Mouse (Mus musculus): ENCODE data around the gene 4632433K11Rik.

The 4632433K11Rik gene

DNA sequence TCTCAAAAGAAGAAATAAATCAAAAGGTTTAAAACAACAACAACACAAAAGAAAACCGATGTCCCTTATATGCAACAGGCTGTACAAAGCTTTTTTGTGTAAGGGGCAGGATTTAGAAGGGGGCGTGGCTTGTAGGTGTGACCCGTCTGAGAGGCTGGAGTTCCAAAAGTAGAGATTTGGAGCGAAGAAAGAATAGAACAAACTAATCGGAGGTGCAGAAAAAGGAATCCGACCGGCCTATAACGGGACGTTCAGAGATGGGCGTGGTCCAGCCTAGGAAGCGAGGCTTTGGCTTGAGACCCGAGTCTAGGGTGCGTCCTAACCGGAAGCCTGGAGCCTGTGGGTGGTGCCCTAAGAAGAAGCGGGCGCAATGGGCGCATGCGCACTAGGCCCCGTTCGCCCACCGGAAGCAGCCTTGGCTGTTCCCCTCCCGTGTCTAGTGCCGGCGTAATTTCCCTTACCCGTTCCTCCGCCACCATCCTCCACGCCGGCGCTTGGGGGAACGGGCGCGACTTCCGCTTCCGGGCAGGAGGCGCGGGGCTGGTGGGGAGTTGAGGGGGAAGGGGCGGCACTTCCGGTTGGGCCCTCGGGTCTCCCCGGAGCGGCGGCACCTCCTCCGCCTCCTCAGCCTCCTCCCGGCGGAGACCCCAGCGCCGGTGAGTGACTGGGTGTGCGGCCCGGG is 13.8 kb upstream of the 4632433K11Rik start, which contains the start of the genes Zfp865 and Ccdc106:
Gene Zfp865 (plus strand): TSS at position 377 of the 682 bp plus-strand sequence.
Gene Ccdc106 (plus strand): TSS at position 554 of the 682 bp plus-strand sequence.
- DNase-seq (ENCODE audit: low read depth, low spot score), result peak; percentile 95

DNA sequence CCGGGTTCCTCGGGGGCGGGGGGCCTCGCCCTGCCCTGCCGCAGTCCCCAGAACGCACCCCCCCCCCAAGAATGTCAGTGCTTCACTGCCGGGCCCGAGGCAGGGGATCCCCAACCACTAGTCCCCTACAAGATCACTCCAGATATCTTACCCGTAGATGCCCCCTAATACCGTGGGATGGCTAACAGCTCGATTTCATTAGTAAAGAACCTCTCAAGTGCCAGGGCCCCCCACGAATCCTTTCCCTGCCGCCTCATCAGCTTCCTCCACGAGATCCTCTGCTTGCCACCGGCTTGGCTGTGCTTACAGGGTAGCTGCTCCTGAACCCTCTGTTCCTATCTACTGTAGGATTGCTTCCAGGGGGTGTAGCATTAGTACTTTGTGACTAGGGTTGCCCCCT is 13.2 kb upstream of the 4632433K11Rik start:
- no peak for DNase-seq (ENCODE audit: low read depth, low spot score)

DNA sequence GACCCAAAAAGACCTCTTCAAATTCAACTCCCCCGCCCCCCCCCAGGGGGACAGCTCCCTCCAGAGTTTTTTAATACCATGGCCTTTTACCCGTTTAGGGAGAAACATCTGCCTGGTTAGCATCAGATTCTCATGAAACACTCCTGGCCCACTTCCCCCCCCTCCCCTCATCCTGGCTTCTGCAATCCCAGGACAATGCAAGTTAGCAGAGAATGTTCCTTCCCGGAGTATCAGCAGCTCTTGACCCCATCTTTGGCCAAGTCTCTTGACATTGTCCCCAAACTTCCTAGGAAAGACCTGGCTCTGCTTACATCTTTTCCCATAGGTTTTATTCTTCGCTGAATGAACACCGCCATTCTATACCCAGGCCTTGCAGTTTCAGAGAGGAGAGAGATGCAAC is 12.7 kb upstream of the 4632433K11Rik start:
- no peak for DNase-seq (ENCODE audit: low read depth, low spot score)

DNA sequence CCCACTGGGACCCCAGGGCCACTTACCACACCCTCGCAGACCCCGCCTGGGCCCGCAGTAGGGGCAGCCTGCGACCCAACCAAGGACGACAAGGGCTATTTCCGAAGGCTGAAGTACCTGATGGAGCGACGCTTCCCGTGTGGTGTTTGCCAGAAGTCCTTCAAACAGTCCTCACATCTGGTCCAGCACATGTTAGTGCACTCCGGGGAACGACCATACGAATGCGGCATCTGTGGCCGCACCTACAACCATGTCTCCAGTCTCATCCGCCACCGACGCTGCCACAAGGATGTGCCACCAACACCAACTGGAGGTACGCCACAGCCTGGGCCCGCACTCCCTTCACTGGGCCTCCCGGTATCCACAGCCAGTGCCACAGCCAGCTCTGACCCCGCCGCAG is 4.4 kb upstream of the 4632433K11Rik start:
- no peak for DNase-seq (ENCODE audit: low read depth, low spot score)

DNA sequence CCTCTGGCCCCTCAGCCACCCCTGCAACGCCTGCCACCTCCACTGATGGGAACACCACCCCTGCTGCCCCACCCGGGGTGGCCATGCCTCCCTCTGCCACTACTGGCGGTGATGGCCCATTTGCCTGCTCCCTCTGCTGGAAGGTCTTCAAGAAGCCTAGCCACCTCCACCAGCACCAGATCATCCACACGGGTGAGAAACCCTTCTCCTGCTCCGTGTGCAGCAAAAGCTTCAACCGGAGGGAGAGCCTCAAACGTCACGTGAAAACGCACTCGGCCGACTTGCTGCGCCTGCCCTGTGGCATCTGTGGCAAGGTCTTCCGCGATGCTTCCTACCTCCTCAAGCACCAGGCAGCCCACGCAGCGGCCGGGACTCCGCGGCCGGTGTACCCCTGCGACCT is 4.0 kb upstream of the 4632433K11Rik start:
- DNase-seq (ENCODE audit: low read depth, low spot score), result no peak

DNA sequence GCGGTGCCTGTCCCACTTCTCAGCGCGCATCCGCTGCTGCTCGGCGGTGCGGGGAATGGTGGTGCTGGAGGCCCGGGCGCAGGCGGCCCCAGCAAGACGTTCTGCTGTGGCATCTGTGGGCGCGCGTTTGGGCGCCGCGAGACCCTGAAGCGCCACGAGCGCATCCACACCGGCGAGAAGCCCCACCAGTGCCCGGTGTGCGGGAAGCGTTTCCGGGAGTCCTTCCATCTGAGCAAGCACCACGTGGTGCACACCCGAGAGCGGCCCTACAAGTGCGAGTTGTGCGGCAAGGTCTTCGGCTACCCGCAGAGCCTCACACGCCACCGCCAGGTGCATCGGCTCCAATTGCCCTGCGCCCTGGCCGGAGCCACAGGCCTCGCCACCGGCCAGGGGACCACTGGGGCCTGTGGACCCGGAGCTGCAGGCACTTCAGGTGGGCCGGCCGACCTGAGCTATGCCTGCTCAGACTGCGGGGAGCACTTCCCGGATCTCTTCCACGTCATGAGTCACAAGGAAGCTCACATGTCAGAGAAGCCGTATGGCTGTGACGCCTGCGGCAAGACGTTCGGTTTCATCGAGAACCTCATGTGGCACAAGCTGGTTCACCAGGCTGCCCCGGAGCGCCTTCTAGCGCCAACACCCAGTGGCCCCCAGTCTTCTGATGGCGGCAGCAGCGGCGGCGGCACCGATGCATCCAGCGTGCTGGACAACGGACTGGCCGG is 3.2 kb upstream of the 4632433K11Rik start:
- DNase-seq (ENCODE audit: low read depth, low spot score), result no peak

DNA sequence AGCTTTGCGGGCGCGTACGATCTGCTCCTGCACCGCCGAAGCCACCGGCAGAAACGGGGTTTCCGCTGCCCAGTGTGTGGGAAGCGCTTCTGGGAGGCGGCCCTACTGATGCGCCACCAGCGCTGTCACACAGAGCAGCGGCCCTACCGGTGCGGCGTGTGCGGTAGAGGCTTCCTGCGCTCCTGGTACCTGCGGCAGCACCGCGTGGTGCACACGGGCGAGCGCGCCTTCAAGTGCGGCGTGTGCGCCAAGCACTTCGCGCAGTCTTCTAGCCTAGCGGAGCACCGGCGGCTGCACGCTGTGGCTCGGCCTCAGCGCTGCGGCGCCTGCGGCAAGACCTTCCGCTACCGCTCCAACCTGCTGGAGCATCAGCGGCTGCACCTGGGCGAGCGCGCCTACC is 2.4 kb upstream of the 4632433K11Rik start:
- no peak for DNase-seq (ENCODE audit: low read depth, low spot score)

DNA sequence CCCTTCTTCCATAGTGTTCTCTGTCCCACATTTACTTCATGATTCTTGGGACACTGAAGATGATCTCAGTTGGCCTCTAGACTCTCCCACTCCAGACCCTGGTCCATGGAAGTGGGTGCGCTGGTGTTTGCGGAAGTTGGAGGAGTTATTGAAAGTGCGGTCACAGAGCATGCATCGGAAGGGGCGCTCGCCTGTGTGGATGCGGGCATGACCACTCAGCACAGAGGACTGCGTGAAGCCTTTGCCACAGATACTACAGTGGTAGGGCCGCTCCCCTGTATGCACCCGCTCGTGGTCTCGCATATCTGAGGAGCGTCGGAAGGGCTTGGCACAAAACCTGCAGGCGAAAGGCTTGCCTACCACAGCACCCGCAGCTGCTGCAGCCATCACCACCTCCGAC is 1.7 kb downstream of the 4632433K11Rik start:
- no peak for DNase-seq (ENCODE audit: low read depth, low spot score)

DNA sequence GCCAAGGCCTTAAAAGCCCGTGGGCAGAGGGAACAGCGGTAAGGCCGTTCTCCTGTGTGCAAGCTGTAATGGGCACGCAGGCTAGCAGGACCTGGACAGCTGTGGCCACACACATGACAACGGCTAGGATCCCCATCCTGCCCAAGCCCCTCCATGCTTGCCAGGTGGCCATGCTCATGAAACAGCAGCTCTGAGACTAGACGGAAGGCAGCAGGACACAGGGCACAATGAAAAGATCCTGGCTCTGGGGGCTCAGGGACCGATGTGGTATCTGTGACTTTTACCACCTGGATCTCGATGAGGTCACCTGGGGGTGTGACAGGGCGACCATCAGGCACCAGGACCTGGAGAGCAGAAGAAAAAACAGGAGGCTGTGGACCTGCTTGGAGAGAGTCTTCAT is 2.2 kb downstream of the 4632433K11Rik start:
- DNase-seq (ENCODE audit: low read depth, low spot score), result no peak

DNA sequence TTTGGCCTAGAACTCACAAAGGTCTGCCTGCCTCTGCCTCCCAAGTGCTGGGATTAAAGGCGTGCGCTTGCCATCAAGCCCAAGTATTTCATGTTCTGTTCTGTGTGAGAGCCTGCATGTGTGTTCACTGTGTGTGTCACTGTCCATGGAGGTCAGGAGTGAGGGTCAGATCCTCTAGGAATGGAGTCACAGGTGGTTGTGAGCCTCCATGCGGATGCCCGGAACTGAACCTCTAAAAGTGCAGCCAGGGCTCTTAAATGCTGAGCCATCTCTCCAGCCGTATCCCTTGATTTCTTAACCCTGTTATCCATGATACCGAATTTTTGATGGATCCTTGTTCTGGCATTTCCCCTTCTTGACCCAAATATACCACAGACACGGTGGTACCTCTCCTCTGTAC is 3.1 kb downstream of the 4632433K11Rik start:
- no peak for DNase-seq (ENCODE audit: low read depth, low spot score)

DNA sequence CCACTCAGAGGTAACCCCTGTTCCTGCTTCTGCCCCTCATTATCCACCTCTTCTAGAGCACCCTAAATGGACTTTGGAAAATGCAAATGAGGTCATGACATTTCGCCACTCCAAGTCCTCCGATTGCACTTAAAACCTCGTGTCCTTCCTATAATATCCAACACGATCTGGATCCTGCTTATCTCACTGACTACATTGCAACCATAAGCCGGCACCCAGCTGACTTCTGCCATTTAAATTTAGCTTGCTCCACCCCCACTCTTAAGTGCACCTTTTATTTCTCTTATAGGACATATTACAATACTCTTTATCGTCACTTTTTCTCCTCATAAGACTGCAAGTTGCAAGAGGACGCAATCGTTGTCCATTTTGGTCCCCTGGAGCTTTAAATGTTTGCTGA is 3.5 kb downstream of the 4632433K11Rik start:
- DNase-seq (ENCODE audit: low read depth, low spot score), result no peak

DNA sequence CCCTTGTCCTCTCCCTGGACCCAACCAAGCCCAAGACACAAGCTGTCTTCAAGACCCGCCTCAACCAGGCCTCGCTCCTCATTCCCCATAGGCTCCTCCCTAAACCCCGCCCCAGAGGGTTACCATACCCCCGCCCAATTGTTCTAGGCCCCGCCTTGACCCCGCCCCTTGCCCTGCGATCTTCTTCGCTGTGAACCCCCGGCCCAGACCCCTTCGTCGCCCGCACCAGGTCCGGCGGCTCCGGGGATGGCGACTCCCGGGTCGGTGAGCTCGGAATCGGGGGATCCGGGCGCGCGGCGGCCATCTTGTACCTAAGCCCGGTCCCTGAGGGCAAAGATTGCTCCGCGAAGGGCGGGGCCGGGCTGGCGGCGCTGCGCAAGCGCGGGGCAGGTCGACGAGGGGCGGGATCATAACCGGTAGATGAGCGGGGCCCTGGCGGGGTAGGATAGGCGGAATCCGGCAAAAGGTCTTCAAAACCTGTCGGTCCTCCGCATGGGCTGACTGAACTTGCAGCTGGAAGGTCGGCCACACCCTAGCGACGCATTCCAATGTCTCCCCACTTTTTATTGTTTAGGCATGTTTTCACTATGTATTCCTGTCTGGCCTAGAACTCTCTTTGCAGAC is 4.3 kb downstream of the 4632433K11Rik start, which contains the start of gene Zfp784:
Gene Zfp784 (minus strand): TSS at position 338 of the 624 bp plus-strand sequence.
- DNase-seq (ENCODE audit: low read depth, low spot score), result peak; percentile 74

DNA sequence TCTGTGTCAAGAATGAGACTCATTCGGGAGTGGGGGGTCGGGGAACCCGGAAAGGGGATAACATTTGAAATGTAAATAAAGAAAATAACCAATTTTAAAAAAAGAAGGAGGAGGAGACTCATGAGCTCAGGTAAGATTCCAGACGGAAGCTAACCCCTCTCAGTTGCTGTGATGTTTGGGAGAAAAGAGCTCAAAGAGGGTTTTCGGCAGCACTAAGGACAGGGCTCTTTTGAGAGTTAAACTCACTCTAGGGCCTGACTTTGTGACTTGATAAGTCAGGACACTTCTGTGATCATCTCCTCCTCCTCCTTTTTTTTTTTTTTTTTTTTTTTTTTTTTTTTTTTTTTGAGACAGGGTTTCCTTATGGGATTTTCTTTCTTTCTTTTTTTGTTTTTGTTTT is 5.0 kb downstream of the 4632433K11Rik start:
- DNase-seq (ENCODE audit: low read depth, low spot score), result no peak

DNA sequence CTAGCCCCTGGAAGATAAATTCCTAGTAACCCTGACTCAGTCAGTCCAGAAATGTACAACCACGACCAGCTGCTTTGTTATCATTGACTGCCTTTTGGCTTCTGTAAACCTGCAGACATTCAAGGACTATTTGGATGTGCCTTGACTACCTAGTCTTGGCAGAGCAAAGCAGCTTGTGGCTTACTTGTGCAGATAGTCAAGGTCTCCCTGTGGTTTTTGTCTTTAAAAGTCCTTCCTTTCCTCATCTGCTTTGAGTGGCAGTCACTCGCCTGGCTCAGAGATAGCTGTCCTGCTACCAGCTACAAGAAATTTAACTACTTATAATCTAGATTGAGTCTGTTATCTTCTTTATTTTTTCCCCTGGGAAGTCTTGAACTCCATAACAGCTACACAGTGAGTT is 11.1 kb downstream of the 4632433K11Rik start:
- no peak for DNase-seq (ENCODE audit: low read depth, low spot score)

DNA sequence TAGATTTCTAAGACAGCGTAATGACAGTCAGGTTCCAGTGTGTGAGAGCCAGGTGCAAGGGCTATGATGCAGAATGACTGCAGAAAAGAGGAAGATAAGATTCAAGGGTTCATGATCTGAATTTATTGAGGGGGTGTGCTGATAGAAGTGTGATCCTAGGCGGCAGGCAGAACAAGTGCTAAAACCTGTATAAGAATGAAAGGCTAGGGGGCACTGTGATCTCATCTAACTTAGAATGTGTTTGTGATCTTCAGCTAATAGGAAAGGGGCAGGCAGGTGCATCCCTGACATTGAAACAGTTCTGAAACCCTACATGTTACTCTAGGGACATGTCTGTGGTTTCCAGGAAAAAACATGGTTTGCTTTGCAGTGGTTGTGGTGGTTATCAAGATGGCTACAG is 12.2 kb downstream of the 4632433K11Rik start:
- DNase-seq (ENCODE audit: low read depth, low spot score), result no peak

DNA sequence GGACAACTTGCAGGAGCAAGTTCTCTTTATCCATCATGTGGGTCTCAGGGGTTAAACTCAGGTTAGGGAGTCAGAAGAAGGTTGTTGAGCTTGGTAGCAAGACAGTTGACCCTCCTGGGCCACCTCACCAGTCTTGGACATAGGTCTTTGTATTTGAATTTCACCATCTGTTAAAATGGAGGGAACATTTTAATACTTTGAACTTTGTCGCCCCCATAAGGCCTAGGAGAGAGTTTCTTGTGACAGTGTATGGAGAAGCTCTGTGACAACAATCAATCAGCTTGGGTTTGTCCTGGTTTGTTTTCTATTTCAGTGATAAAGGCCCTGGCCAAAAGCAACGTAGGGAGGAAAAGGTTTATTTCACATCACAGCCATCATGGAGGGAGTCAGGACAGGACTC is 13.4 kb downstream of the 4632433K11Rik start:
- no peak for DNase-seq (ENCODE audit: low read depth, low spot score)

DNA sequence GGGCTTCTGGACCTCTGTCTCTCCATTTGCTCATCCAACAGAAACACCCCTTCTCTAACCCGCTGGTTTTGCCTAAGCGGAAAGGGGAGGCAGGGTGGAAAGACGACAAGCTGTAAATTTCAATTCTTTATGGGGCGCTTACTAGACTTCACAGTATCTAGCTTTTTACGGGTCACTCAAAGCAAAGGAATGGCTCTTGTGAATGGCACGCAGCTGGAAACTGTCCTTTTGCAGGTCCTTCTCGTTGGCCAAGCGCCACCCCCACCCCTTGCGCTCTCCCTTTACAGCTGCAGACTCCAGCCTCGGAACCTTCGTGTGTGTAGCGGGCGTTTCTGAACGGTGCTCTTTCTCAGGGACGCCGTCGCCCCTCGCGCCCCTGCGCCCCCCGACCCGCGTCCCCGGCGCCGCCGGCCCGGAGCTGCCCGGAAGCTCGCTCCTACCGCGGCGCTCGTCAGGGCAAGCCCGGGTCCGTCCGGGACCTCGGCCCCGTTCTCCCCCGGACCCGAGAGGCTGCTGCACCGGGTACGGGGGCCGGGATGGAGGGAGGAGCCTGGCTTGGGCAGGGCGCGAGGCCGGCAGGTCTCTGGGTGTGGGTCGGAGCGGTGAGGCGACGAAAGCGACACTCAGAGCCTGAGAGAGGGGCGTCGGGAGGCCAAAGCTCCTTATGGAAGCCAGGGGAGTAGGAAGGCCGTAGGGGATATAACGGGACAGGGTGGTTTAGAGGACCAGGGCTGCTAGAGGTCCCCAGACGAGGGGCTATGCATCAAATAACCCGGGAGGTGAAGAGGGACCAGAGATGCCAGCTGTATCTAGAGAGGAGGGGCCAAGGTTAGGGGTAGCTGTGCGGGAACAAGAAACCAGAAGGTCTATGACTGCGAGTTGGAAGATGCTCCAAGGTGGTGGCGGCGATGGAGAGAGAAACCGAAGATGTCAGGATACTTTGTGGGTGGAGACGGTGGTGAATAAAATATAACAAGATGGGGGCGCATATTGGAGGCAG is 17.6 kb downstream of the 4632433K11Rik start, which contains the start of gene Zfp580:
Gene Zfp580 (plus strand): TSS at position 346 of the 1,000 bp plus-strand sequence.
- peak; percentile 56 for DNase-seq (ENCODE audit: low read depth, low spot score)

DNA sequence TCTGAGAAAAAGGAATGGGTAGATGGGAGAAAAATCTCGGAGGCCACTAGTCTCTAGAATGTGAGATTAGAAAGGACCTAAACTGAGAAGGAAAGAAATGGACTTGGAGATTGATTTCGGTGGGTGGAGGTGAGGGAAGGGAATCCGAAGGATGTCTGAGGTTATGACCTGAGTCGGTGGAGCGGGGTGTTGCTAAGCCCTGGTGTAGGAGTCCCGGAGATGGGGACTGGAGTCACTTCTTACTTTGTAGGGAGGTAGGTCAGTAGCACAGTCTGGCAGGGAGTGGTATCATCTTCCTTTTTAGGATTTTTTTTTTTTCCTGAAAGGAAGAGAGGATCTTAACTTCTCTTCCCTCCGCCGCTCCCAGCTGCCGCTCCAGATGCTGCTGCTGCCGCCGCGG is 18.5 kb downstream of the 4632433K11Rik start:
- no peak for DNase-seq (ENCODE audit: low read depth, low spot score)

DNA sequence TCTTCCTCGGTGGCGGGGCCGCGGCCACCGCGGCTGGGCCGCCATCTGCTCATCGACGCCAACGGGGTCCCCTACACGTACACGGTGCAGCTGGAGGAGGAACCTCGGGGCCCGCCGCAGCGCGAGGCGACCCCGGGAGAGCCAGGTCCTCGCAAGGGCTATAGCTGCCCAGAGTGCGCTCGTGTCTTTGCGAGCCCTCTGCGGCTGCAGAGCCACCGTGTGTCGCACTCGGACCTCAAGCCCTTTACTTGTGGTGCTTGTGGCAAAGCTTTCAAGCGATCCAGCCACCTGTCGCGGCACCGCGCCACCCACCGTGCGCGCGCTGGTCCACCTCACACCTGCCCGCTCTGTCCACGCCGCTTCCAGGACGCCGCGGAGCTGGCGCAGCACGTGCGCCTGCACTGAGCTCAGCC is 19.0 kb downstream of the 4632433K11Rik start:
- DNase-seq (ENCODE audit: low read depth, low spot score), result no peak

DNA sequence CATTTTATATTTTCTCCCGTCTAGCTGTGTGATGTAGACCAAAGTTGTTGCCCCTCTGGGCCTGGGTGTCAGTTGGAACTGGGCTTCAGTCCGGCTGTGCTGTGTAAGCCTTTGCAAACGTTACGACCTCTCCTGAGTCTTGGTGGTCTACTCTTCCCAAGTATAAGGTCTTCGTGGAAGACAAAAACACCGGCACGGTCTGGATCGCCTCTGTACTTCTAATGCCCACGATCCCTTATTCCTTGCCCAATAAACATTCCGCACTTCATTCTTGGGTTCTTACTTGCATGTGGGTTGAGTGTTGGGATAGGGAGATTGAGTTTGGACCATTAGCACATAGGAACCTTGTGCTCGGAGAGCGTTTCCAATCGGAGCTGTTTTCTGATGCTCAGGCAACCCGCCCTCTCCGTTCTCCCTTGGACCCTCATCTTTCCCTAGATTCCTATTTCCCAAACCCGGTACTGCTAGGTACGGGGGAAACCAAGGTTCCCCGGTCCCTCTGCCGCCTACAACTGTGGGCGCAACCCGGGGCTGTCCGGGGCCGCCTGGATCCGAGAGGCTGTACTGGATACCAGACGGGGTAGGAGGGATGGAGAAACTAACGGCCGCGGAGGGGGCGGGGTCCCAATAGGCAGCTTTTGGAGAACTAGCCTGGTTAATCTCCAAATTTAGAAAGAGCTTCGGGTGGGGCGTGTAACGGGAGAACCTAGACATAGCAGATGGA is 19.7 kb downstream of the 4632433K11Rik start:
- DNase-seq (ENCODE audit: low read depth, low spot score), result no peak

All from retina, adult 2 months (tissue).